Mouse (Mus musculus): ENCODE measurements around the gene Exoc3l. TPM values are rescaled to one million over a fixed set of nuclear protein-coding genes. Genes with fewer than 3 reads are reported as not detected.

Exoc3l gene
- total RNA-seq (2021) = 1 to 10 TPM in 1 of 2 experiments, under 1 TPM in 1; 0.85 to 1.3 TPM
- long read RNA-seq, experiment 1, partial matches to known transcripts = 1 of 2 reads
- long read RNA-seq, experiment 1, other reads (novel, unspliced or antisense) = 1 of 2 reads
- long read RNA-seq, experiment 2, partial matches to known transcripts = 0 of 1 reads
- long read RNA-seq, experiment 2, other reads (novel, unspliced or antisense) = 1 of 1 reads

DNA sequence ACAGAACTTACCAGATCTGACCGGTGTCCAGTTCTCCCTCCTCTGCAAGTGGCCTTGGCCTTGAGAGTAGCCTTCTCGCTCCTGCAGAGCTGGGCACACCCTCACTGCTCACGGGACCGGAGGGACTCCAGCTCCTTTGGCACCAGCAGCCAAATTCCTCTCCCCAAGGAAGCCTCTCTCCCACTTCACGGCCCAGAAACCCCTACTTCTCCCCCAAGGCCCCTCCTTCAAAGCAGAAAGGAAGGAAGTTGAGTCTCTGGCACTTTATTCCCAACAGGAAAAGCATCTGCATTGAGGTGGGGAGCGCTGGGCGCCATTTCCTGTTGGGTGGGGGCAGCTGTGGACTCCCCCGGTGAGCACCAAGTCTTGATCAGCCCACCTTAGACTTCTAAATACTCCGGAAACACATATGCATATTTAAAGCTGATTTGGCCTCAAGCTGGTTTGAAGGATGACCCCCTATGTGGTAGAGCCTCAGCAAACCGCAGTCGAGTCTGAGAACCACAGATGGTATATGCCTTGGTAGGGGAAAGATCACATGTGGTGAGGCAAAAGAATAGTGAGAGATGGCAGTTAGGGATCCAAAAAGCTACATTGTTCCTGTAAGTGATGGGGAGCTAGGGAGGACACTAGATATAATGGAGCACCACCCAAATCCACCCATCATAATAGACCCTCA, at the start of gene Exoc3l:
Gene Exoc3l, minus strand, starts transcription at position 207 of the 679 bp plus-strand sequence.
- DNase-seq (ENCODE audit: low spot score) = no peak

GRCm38 (mm10) chr8:105345061-105345975, 49.4 kb upstream of the Exoc3l start:
- peak; percentile 54 for DNase-seq (ENCODE audit: low spot score)

GRCm38 (mm10) chr8:105343791-105344574, 48.1 kb upstream of the Exoc3l start:
- DNase-seq (ENCODE audit: low spot score) = no peak

GRCm38 (mm10) chr8:105342768-105343167, 46.9 kb upstream of the Exoc3l start:
- DNase-seq (ENCODE audit: low spot score) = no peak

- DNase-seq (ENCODE audit: low spot score) = no peak
Observed at GRCm38 (mm10) chr8:105341399-105341798, 45.5 kb upstream of the Exoc3l start.

DNA sequence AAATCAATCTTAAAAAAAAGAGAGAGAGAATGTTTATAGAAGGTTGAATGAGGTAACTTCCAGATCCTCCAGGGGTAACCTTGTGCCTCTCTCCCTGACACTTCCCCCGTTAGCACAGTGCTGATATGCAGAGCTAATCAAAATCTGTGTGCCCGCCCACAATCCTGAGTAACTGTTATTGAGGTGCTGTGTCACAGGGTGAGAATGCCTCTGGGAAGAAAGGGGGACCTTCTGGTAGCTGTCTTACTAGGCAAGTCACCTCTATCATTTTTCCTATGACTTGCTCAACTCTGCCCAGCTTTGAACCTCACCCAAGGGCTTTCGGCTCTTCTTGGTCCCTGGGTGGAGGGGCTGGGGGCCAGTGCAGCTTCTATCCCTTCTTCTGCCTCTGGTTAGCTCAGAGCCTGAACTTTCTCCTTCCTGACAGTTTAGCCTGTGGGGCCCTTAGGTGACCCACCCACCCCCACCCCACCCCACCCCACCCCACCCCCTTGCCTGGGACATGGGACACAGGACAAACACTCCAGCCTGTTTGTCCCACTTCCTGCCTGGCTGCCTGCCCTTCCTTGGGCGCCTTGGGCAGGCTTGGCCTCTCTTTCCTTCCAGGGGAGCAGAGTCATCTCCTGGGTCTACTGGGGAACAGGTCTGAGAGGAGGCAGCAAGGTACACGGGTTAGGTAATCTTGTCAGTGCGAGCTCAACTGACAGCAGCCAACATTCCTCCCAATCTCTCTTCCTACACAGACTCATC, 44.2 kb upstream of the Exoc3l start:
- no peak for DNase-seq (ENCODE audit: low spot score)

GRCm38 (mm10) chr8:105338992-105339391, 43.1 kb upstream of the Exoc3l start:
- DNase-seq (ENCODE audit: low spot score) = no peak

DNA sequence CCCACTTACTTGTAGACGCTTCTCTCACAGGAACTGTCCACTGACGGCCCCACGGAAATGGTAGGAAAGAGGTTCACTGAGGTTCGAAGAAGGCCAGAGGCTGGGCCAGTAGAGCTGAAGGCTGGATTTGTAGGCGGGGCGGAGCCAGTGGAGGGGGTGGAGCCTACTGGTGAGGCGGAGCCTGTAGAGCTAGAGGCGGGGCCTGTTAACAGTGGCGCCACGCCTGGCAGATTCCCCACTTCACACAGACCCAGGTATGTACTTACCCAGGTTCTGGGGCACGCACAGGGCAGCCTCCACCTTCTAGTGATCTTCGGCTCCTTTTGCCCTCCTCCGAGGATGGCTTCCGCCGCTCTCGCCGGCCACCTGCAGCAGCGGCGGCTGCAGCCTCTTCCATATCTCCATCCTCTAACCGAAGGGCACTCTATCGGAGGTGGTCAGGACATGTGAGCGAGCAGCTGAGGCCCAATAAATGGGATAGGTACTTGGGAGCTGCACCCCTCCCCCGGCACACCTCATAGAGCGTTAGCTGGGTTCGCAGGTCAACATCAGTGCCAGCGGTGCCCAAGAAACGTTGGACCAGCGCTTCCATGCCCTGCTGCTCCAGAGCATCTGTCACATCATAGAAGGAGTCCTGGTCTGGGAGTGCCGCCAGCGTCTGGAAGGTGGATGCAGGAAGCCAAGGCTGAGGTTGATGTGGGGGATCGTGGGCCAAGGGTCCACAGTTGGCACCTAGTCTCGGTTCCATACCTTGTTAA, 40.7 kb upstream of the Exoc3l start:
- no peak for DNase-seq (ENCODE audit: low spot score)

DNA sequence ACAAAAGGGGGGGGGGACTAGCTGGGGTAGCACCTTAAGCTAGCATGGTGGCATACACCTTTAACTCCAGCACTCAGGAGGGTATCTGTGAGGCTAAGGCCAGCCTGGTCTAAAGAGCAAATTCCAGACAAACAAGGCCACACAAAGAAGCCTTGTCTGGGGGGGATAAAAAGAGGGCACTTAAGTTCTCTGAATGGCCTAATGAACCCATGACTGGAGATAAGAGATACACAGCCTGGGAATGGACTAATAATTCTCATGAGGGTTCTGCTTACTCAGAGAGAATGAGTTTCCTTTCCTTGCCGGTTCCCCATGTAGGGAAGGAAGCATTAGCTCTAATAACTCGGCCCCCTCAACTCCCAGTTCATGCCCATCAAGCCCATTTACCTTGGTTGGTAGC, 36.6 kb upstream of the Exoc3l start:
- DNase-seq (ENCODE audit: low spot score) = no peak

DNA sequence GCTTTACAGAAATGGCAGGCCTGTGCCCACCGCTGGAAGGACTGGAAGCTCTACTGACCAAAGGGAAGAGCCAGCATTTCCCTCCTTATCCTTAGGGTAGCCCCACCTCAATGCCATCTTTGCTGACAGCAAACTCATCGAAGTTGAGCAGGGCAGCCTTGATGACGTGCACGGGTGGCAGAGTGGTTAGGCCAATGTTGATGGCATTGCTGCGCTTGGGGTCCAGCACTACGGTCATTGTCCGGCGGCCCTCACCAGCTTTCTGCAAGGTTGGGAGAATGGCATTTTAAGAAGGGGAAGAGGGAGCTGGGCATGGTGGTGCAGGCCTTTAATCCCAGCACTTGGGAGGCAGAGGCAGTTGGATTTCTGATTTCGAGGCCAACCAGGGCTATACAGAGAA, 36.0 kb upstream of the Exoc3l start:
- DNase-seq (ENCODE audit: low spot score) = no peak

GRCm38 (mm10) chr8:105331469-105331868, 35.6 kb upstream of the Exoc3l start:
- no peak for DNase-seq (ENCODE audit: low spot score)

GRCm38 (mm10) chr8:105330325-105330724, 34.4 kb upstream of the Exoc3l start:
- DNase-seq (ENCODE audit: low spot score) = no peak

GRCm38 (mm10) chr8:105326968-105327367, 31.1 kb upstream of the Exoc3l start:
- DNase-seq (ENCODE audit: low spot score) = no peak

- peak; percentile 98 for DNase-seq (ENCODE audit: low spot score)
Observed at GRCm38 (mm10) chr8:105326141-105326672, 30.3 kb upstream of the Exoc3l start, which contains the start of the genes Lrrc29 and Tmem208. TSS of gene Lrrc29 (minus strand) at chr8:105326278. TSS of gene Tmem208 (plus strand) at chr8:105326354.

DNA sequence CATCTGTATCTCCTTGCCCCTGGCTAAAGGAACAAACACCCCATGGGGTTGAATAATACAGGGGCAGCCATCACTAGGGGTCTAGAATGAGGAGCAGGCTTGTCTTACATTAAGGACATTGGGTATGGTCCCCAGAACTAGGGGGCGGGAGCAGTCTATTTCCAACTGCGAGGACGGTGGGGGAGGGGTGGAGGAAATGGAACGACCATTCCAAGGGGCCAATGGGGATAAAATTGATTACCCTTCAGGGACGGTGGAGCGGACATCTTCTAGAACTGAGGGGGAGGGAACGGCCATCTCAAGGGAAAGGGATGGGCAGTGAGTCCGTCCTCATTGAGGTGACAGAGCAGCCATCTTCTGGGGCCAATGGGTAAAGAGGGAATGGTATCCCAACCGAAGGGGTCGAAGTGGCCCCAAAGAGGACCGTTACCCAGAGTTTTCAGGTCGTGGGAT, 29.8 kb upstream of the Exoc3l start:
- no peak for DNase-seq (ENCODE audit: low spot score)

- no peak for DNase-seq (ENCODE audit: low spot score)
Observed at GRCm38 (mm10) chr8:105323183-105323582, 27.3 kb upstream of the Exoc3l start.

- DNase-seq (ENCODE audit: low spot score) = no peak
Observed at GRCm38 (mm10) chr8:105318662-105319190, 22.8 kb upstream of the Exoc3l start.

DNA sequence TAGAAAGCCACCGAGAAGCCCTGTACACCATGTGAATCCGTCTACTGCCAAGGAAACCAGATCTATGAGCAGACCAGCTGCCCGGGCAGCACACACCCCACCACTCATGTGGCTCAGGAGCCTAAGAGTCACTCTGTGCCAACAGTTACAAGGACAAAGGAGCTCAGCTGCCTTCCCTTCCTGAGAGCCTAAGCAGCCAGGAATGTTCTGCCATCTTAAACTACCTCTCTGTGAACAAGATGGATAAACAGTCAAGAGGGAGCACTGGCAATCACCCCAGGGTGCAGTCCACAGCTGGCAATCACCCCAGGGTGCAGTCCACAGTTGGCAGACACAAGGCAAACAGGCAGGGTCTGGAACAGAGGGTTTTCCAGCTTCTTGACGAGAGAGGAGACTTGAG, 22.0 kb upstream of the Exoc3l start:
- peak; percentile 57 for DNase-seq (ENCODE audit: low spot score)

All from gastrocnemius, adult 18-20 months (tissue).